Mouse (Mus musculus) left cerebral cortex, postnatal 10 days (tissue): Measurements from ENCODE around the gene Il2rb. TPM values are rescaled to one million over a fixed set of nuclear protein-coding genes. Genes with fewer than 3 reads are reported as not detected.

ENCODE experiments used
- DNase-seq, 2 experiments: peaks; one replicate each; pipeline ENCODE4 v3.0.0; 2021 to 2022; ENCODE audit warnings: low spot score in 2 of 2, mixed read lengths in 1 of 2; ENCODE audit errors: extremely low spot score in 1 of 2
- intact Hi-C: fragments of 180-260 bp; cut with DNase I; formaldehyde crosslinking; loops from one replicate; pipeline ENCODE4 v1.15.1; 2025
- total RNA-seq, 2 experiments: library from RNA; stranded (reverse); gene quantifications; 2 replicates each; pipeline ENCODE4 v1.2.3; 2021

Il2rb gene
- total RNA-seq = under 1 TPM in 1 of 2 experiments, not detected in 1; 0.17 TPM

- DNase-seq = no peak
- intact Hi-C loops = no loop called here
These were observed at the start of gene Il2rb for GRCm38 (mm10) chr15:78494968-78495406. TSS of gene Il2rb (minus strand) at chr15:78495271.

DNA sequence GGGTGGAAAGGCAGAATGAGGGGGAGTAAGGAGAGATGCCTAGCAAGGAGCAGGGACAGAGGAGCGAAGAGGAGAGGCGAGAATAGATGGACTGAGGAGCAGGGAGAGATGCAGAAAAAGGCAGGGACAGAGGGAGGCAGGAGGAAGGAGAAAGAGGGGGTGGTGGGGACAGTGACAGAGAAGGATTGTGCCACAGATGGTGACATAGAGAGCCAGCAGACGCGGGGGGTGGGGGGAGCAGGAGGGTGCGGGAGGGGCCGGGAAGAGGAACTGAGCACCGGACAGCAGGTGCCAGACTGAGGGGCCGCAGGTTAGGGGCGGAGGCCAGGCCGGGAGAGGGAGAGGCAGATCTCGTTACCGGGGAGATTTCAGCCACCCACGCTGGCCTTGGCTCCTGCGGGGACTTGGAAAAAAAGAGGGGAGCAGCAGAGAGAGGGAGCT, 49.5 kb upstream of the Il2rb start, which contains the start of gene Sstr3:
Sstr3 (minus strand) TSS at position 125 of the 441 bp plus-strand sequence.
- DNase-seq = peak in 1 of 2 experiments; percentile 65
- intact Hi-C loops = no loop called here

- intact Hi-C loops = no loop called here
These were observed 49.0 kb upstream of the Il2rb start for GRCm38 (mm10) chr15:78544041-78544440.

DNA sequence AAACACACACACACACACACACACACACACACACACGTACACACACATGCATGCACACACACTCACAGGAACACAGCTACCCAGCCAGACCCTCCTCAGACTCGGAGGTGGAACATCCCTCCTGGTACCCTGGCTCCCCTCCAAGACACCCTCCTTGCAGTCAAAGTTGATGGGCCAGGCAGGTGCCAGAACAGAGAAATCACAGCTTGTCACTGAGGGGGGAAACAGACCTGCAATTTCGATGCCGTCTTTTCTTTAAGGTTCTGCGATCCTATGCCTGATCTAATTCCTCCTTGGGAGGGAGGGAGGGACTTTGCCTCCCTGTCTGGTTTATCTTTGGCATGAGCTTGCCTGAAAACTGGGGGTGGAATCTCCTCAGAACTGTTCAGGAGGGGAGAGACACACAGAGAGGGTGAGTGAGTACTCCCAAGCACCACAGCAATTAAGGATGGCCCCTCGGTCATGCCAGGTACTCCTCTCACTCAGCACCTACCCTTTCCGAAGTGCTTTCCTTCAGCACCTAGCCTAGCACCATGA, 47.8 kb upstream of the Il2rb start:
- DNase-seq = no peak
- intact Hi-C loops = no loop called here

More at GRCm38 (mm10) chr15:78544041-78544440, 49.0 kb upstream of the Il2rb start:
- peak in 1 of 2 experiments; percentile 58 for DNase-seq

DNA sequence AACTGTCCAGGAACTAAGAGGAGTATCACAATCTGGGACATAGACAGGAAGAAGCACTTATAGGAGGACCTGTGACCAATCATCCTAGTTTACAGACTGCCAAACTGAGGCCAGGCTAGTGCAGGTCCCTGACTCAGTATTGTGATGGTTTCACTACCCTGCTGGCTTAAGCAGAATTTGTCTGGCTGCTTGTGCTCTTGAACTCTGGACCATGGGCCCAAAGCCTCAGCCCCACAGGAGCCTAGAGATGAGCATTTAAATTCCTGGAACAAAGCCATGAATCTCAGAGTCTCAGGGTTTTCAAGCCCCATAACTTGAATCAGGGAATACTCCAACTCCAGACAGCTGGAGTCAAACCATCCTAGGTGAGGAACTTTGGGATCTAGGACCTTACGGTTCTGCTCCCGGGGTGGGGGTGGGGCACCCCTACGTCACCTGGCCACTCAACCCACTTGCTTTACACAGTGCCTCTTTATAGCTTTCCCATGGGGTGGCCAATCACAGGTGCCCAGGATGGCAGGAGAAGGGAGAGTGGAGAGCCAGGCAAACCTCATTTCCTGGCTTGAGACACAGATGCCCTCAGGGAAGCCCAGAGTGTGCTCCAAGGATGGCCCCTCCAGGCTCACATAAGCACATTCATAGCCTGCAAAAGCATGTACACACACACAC, 47.2 kb upstream of the Il2rb start:
- no peak for DNase-seq
- intact Hi-C loops = no loop called here

DNA sequence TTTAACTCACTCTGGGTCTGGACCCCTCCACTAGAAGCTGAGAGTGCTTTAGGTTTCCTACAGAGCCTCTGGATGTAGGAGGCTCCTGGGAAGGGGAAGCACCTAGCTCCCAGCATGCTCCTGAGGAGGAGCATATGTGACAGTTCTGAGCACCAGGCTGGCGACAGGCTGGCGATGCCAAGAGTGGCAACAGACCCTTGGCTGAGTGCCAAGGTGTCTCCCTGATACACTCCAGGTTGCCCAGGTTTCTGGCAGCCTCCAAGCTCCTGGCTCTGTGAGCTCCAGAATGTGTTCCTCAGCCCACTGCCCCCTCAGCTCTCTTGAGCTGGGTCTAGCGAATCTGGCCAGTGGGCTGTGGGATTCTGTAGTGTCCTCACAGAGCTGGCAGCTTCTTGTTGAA, 46.5 kb upstream of the Il2rb start:
- intact Hi-C loops = no loop called here
- no peak for DNase-seq

DNA sequence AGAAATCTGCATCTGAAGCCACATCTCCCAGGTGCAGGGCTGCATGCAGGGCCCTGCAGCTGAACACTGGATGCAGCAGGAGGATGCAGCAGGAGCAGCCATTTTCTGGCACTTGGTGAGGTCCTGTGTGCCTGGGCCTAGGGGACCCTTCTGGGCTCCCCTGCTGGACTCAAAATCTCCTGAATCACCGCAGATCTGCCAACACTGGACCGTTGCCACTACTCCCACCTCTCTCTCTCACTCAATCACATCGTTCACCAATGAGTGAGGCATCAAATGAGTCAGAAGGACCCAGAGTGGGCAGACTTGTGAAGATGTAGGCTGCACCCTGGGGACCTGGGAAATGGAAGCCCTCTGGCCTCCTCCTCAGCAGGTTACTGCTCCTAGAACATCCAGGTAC, 46.0 kb upstream of the Il2rb start:
- intact Hi-C loops = no loop called here
- DNase-seq = no peak

GRCm38 (mm10) chr15:78535723-78536421, 40.8 kb upstream of the Il2rb start:
- no peak for DNase-seq
- intact Hi-C loops = no loop called here

DNA sequence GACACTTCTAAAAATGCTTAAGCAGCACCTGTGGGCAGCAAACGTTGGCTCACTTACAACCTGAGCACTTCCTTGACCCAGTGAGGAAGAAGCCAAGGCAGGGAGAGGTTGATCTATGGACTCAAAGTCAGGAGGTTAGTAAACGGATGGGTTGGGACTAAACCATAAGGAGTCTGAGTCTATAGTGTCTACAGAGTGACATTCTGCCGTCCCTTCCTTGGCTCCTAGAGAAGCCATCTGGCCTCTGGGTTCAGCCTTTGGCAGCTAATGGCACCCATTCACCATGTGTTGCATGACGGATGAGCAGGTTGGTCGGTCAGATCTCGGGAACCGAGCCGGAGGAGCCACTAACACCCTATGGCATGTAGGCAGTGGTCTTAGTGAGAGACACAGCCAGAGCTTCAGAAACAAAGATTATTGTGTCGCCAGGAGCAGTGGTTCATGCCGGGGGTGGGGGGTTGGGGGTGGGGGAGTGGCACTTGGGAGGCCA, 38.3 kb upstream of the Il2rb start:
- intact Hi-C loops = loop anchor here (5.0 kb wide), 2 partner anchors 86 to 356 kb away; no protein-coding TSS in a partner anchor
- no peak for DNase-seq

DNA sequence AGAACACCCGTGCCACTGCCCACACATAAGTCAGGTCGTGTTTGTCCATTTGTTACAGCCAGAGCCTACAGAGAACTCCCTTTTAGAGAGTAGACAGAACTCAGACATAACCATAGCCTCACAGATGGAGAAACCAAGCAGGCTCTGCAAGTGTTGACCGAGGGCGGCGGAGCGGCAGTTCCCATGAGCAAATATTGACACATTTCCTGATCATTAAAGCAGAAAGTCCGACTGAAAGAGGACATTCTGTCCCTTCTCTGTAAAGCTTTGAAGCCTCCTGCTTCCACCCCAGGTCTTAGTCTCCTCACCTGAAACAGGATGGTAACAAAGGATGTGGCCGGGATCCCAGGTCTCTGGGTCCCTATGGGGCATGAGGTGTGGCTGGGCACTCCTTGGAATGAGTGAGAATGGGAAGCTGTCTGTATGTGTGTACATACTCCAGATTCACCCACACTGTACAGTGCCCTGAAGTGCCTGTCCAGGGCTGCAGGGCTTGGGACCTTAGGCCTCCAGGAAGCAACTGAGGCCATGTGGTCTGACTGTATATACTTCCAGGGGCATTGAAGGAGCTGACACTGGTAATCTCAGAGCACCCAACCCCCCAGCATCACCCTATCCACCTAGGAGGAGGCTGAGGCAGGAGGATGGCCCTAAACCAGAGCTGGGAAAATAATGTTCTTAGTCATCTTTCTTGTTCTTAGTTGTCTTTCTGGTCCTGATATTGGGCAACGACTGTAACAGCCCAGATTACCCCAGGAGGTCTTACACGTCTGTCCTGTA, 37.7 kb upstream of the Il2rb start:
- DNase-seq = no peak
- intact Hi-C loops = loop anchor here (5.0 kb wide), 2 partner anchors 85 to 355 kb away; no protein-coding TSS in a partner anchor

- intact Hi-C loops = loop anchor here (5.0 kb wide), 2 partner anchors 85 to 355 kb away; no protein-coding TSS in a partner anchor
These were observed 36.9 kb upstream of the Il2rb start for GRCm38 (mm10) chr15:78531901-78532469.

DNA sequence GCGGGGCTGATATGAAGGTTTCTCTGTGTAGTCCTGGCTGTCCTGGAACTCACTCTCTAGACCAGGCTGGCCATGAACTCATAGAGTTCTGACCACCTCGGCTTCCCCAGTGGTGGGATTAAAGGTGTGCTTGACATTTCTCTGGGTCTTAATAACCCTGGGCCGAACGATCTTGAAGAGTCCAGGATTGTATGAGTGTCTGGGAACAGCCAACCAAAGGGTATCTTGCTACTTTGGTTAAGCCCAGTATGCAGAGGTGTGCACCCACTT, 36.3 kb upstream of the Il2rb start:
- intact Hi-C loops = loop anchor here (5.0 kb wide), 2 partner anchors 84 to 354 kb away; no protein-coding TSS in a partner anchor
- no peak for DNase-seq

More at GRCm38 (mm10) chr15:78531901-78532469, 36.9 kb upstream of the Il2rb start:
- peak; percentile 97 to 100 for DNase-seq

GRCm38 (mm10) chr15:78530671-78531450, 35.8 kb upstream of the Il2rb start, which contains the start of gene C1qtnf6:
TSS of gene C1qtnf6 (minus strand) at chr15:78531416.
- intact Hi-C loops = loop anchor here (5.0 kb wide), 2 partner anchors 84 to 354 kb away; no protein-coding TSS in a partner anchor
- DNase-seq = peak in 1 of 2 experiments; percentile 72

- intact Hi-C loops = loop anchor here (5.0 kb wide), 2 partner anchors 83 to 353 kb away; no protein-coding TSS in a partner anchor
- no peak for DNase-seq
These were observed 35.1 kb upstream of the Il2rb start for GRCm38 (mm10) chr15:78530141-78530540.

DNA sequence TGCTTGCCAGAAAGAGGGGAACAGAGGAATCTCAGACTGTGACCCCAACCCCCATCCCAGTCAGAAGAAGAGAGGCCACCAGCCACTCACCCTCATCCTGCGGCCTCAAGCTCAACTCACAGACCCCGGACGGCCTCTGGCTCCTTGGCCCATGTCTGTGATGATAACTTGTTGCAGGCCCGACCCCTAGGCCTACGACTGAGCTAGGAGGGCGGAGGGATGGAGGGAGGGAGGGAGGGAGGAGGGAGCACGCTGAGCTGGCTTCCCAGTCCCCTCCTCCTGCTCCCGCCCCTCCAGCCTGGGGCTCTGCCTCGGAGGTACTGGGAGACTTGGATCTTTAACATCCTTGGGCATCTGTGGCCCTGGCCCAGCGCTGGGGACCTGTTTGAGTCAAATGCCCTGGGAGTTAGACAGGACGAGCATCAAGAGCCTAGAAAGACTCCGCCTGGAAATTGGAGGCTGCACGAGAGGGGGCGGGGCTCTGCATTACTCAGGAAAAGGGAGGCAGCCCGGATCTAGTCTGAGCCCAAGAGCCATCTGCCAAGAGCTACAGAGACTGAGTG, 34.4 kb upstream of the Il2rb start:
- peak in 1 of 2 experiments; percentile 84 for DNase-seq
- intact Hi-C loops = no loop called here

GRCm38 (mm10) chr15:78528726-78529411, 33.8 kb upstream of the Il2rb start:
- no peak for DNase-seq
- intact Hi-C loops = no loop called here

GRCm38 (mm10) chr15:78527973-78528372, 32.9 kb upstream of the Il2rb start:
- intact Hi-C loops = no loop called here

More at GRCm38 (mm10) chr15:78527973-78528372, 32.9 kb upstream of the Il2rb start:
- DNase-seq = peak in 1 of 2 experiments; percentile 70
